Mouse (Mus musculus): ENCODE results near the gene Rhox2f.
"Not testable (repeated sequence)": the region's sequence is repeated elsewhere in the genome, so short reads cannot be mapped to it uniquely, and the experiment has no call there.

GRCm38 (mm10) chrX:37607604-37608003 lies 36.4 kb downstream of the Rhox2f start, which contains the start of gene Rhox4f:
- TF ChIP-seq CTCF (conservative IDR thresholded peaks at IDR 0.05; ENCODE audit: insufficient read depth, insufficient read length, low read depth, low read length); POLR2A (IDR thresholded peaks at IDR 0.05; ENCODE audit: low read depth, low read length): not testable (repeated sequence)
